Mouse (Mus musculus): ENCODE results near the gene Zfp523.

DNA sequence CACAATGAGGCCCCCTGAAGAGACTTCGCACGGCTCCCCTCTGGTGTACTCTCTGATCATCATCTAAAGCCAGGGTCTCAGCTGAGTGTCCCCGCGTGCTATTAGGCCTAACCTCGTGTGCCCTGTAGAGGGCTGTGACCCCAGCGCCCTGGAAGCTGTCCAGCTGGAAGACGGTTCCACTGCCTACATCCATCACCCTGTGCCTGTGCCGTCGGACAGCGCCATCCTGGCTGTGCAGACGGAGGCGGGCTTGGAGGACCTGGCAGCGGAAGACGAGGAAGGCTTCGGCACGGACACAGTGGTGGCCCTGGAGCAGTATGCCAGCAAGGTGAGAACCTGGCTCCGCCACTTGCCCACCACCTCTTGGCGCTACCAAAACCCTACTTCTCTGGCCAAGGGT lies 20.7 kb downstream of the Zfp523 start:
- TF ChIP-seq CTCF (IDR thresholded peaks at IDR 0.05; ENCODE audit: low read depth, low read length) (no peak), POLR2A (IDR thresholded peaks at IDR 0.05; ENCODE audit: borderline replicate concordance, low read depth, low read length) (no peak)
